Mouse (Mus musculus) midbrain, embryonic 14.5 days (tissue): ENCODE results near the gene Tnnc1. TPM values are rescaled to one million over a fixed set of nuclear protein-coding genes. Genes with fewer than 3 reads are reported as not detected.

Experiments
- ATAC-seq: fragments of 200-750 bp; cut with Nextera tagmentation; 2 replicates; pipeline ENCODE4 v1.8.0; 2017; ENCODE audit warnings: moderate number of reproducible peaks, moderate library complexity; ENCODE audit not compliant: low FRiP score, low TSS enrichment
- DNase-seq: peaks from one replicate; pipeline ENCODE4 v3.0.0-alpha.2; 2015
- H3K27ac ChIP-seq: fragments of 300-500 bp; sonication (generic); replicated peaks from 2 replicates; pipeline ENCODE4 v1.5.1; 2014; ENCODE audit warnings: mild to moderate bottlenecking, low read depth, low read length, moderate library complexity
- H3K27me3 ChIP-seq: fragments of 300-500 bp; sonication (generic); 2 replicates; pipeline ENCODE4 v1.6.1; 2014; ENCODE audit warnings: low read length, control low read depth, mixed read lengths; ENCODE audit not compliant: control insufficient read depth, insufficient read depth
- H3K36me3 ChIP-seq: fragments of 300-500 bp; sonication (generic); 2 replicates; pipeline ENCODE4 v1.6.1; 2014; ENCODE audit warnings: low read length, control low read depth; ENCODE audit not compliant: control insufficient read depth, insufficient read depth
- H3K4me1 ChIP-seq: fragments of 300-500 bp; sonication (generic); 2 replicates; pipeline ENCODE4 v1.6.1; 2014; ENCODE audit warnings: mild to moderate bottlenecking, antibody characterized with exemption, low read length, control low read depth; ENCODE audit not compliant: control insufficient read depth, insufficient read depth
- H3K4me2 ChIP-seq: fragments of 300-500 bp; sonication (generic); 2 replicates; pipeline ENCODE4 v1.6.1; 2014; ENCODE audit warnings: mild to moderate bottlenecking, low read length, moderate library complexity
- H3K4me3 ChIP-seq: fragments of 300-500 bp; sonication (generic); replicated peaks from 2 replicates; pipeline ENCODE4 v1.5.1; 2014; ENCODE audit warnings: low read depth, low read length
- H3K9ac ChIP-seq: fragments of 300-500 bp; sonication (generic); replicated peaks from 2 replicates; pipeline ENCODE4 v1.6.1; 2014; ENCODE audit warnings: mild to moderate bottlenecking, low read length, moderate library complexity
- H3K9me3 ChIP-seq: fragments of 300-500 bp; sonication (generic); 2 replicates; pipeline ENCODE4 v1.6.1; 2016; ENCODE audit warnings: low read length, control low read depth, mixed read lengths; ENCODE audit not compliant: control insufficient read depth
- WGBS: fragments of 180-500 bp; shearing (Covaris S2); extraction: QIAGEN DNeasy Blood & Tissue Kit; methylation state at CpG from one replicate; pipeline ENCODE4 v1.1.7; 2014; 5-methylcytosine and 5-hydroxymethylcytosine counted together
- polyA plus RNA-seq: library from polyadenylated mRNA; unstranded; fragments of >200 nt; fragmentation: Nextera tagmentation; extraction: Ambion mirVana; gene quantifications from 2 replicates; pipeline ENCODE4 v1.2.1, GENCODE M21; 2014

The Tnnc1 gene
- polyA plus RNA-seq, 1 experiment from 2014 or later = 2.6 TPM

- H3K4me2 ChIP-seq = no peak overlapping the region
- no peak overlapping the region for H3K4me3 ChIP-seq
- WGBS = 83% methylated on average over 13 of the region's 13 CpGs
- 0 out of 2 replicates have a peak overlapping the region, but pooled peaks have one; percentile 5 for H3K27ac ChIP-seq
- H3K36me3 ChIP-seq = no peaks in the 10 kb centered on the region
- DNase-seq (no peak), ATAC-seq (no peak)
- no peaks in the 10 kb centered on the region for H3K27me3 ChIP-seq
- H3K9ac ChIP-seq = no peak overlapping the region
- H3K9me3 ChIP-seq = no peaks in the 10 kb centered on the region
- no peaks in the 10 kb centered on the region for H3K4me1 ChIP-seq
Observed at GRCm38 (mm10) chr14:31232404-31233069, 24.4 kb downstream of the Tnnc1 start.

GRCm38 (mm10) chr14:31233070-31233995 lies 25.2 kb downstream of the Tnnc1 start:
- WGBS = 88% methylated on average over 14 of the region's 14 CpGs
- ATAC-seq (no peak; the same call in 1 of the 2 replicates), DNase-seq (no peak)
- Histone ChIP-seq H3K9ac (no peak overlapping the region), H3K4me2 (no peak overlapping the region), H3K27ac (no peak overlapping the region), H3K4me3 (no peak overlapping the region), H3K27me3 (no peaks in the 10 kb centered on the region), H3K9me3 (no peaks in the 10 kb centered on the region), H3K4me1 (no peaks in the 10 kb centered on the region), H3K36me3 (no peaks in the 10 kb centered on the region)

- no peaks in the 10 kb centered on the region for H3K36me3 ChIP-seq
- no peak overlapping the region for H3K27ac ChIP-seq
- no peaks in the 10 kb centered on the region for H3K9me3 ChIP-seq
- 21% methylated on average over 11 of the region's 11 CpGs for WGBS
- no peak overlapping the region for H3K9ac ChIP-seq
- DNase-seq (peak; percentile 91), ATAC-seq (no peak; the same call in 1 of the 2 replicates)
- no peaks in the 10 kb centered on the region for H3K27me3 ChIP-seq
- H3K4me2 ChIP-seq = 0 out of 2 replicates have a peak overlapping the region, but pooled peaks have one; percentile 16
- no peak overlapping the region for H3K4me3 ChIP-seq
- no peaks in the 10 kb centered on the region for H3K4me1 ChIP-seq
Observed at GRCm38 (mm10) chr14:31233996-31234591, 26.0 kb downstream of the Tnnc1 start.

- Histone ChIP-seq H3K4me2 (no peak overlapping the region), H3K27ac (no peak overlapping the region), H3K4me3 (no peak overlapping the region), H3K4me1 (no peaks in the 10 kb centered on the region), H3K9me3 (no peaks in the 10 kb centered on the region), H3K27me3 (no peaks in the 10 kb centered on the region), H3K9ac (no peak overlapping the region), H3K36me3 (no peaks in the 10 kb centered on the region)
- DNase-seq = no peak
- 88% methylated on average over 7 of the region's 7 CpGs for WGBS
- no peak for ATAC-seq
Observed at GRCm38 (mm10) chr14:31237101-31237882, 29.2 kb downstream of the Tnnc1 start.

- WGBS = 79% methylated on average over 3 of the region's 3 CpGs
- Histone ChIP-seq H3K27me3 (no peaks in the 10 kb centered on the region), H3K4me3 (no peak overlapping the region), H3K9ac (no peak overlapping the region), H3K9me3 (no peaks in the 10 kb centered on the region), H3K4me2 (no peak overlapping the region), H3K27ac (no peak overlapping the region), H3K36me3 (no peaks in the 10 kb centered on the region), H3K4me1 (no peaks in the 10 kb centered on the region)
- ATAC-seq (no peak), DNase-seq (no peak)
Observed at GRCm38 (mm10) chr14:31240528-31240927, 32.4 kb downstream of the Tnnc1 start.

GRCm38 (mm10) chr14:31244777-31245176 lies 36.7 kb downstream of the Tnnc1 start:
- H3K27me3 ChIP-seq = no peaks in the 10 kb centered on the region
- 91% methylated on average over 1 of the region's 1 CpGs for WGBS
- H3K9me3 ChIP-seq = no peaks in the 10 kb centered on the region
- H3K4me2 ChIP-seq = no peak overlapping the region
- no peak for DNase-seq
- no peak for ATAC-seq
- no peaks in the 10 kb centered on the region for H3K36me3 ChIP-seq
- no peak overlapping the region for H3K9ac ChIP-seq
- H3K4me1 ChIP-seq = no peaks in the 10 kb centered on the region
- H3K27ac ChIP-seq = no peak overlapping the region
- H3K4me3 ChIP-seq = no peak overlapping the region

- Histone ChIP-seq H3K4me3 (no peak overlapping the region), H3K9me3 (no peaks in the 10 kb centered on the region), H3K9ac (no peak overlapping the region), H3K36me3 (no peaks in the 10 kb centered on the region), H3K27ac (no peak overlapping the region), H3K4me2 (no peak overlapping the region), H3K27me3 (no peaks in the 10 kb centered on the region), H3K4me1 (no peaks in the 10 kb centered on the region)
- DNase-seq (no peak), ATAC-seq (no peak)
- 92% methylated on average over 1 of the region's 1 CpGs for WGBS
Observed at GRCm38 (mm10) chr14:31245946-31246345, 37.8 kb downstream of the Tnnc1 start.

GRCm38 (mm10) chr14:31248396-31248795 lies 40.3 kb downstream of the Tnnc1 start:
- Histone ChIP-seq H3K27me3 (no peaks in the 10 kb centered on the region), H3K9ac (no peak overlapping the region), H3K4me3 (no peak overlapping the region), H3K4me1 (peaks cover 9% of the 10 kb centered on the region; the same call in 1 of the 2 replicates), H3K4me2 (no peak overlapping the region), H3K9me3 (no peaks in the 10 kb centered on the region), H3K27ac (no peak overlapping the region), H3K36me3 (peaks cover 9% of the 10 kb centered on the region)
- DNase-seq (no peak), ATAC-seq (no peak)
- 92% methylated on average over 6 of the region's 6 CpGs for WGBS
